Comparison of ENCODE assay signal across 10 mouse cellular contexts in the genomic region with DNA sequence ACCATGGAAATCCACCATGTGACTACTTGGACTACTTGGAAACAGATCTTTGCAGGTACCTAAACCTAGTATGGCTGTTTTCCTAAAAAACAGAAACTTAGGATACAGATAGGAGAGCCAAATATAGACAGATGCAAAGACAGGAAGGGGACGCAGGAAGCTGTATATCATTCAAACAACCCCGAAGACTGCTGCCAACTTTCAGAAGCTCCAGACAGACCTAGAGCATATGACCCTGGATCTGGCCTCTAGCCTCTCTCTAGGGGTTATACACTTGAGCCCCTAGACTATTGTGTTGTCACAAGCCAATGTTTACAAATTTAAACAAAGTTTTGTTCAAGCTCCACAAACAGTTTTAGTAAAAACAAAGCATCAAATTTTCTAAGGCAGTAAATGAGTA.
DNase-seq lines count a peak whose midpoint lies in the region; ATAC-seq and TF ChIP-seq lines count a peak whose summit lies in the region.
"Had no signal": no experiment of that assay in that cellular context is flagged by ENCODE, and none has a peak within 500 bp of the region (broad histone marks: within the 10 kb centered on the region; RNA-seq: fewer than 3 reads in every experiment).

No protein-coding gene starts in this region.

- no peaks in the 10 kb centered on the region for H3K27me3 ChIP-seq in heart, embryonic 12.5 days (replicated peaks)
- no peaks in the 10 kb centered on the region for H3K27me3 ChIP-seq in lung, postnatal 0 days (replicated peaks; ENCODE audit: insufficient read depth, low read length)
- no peaks in the 10 kb centered on the region for H3K27me3 ChIP-seq in intestine, postnatal 0 days (replicated peaks; ENCODE audit: control insufficient read depth, insufficient read depth, low read length)
- no peaks in the 10 kb centered on the region for H3K27me3 ChIP-seq in liver, embryonic 15.5 days
- no peaks in the 10 kb centered on the region for H3K27me3 ChIP-seq in hindbrain, embryonic 16.5 days (replicated peaks; ENCODE audit: control insufficient read depth, insufficient read depth, low read length)

- DNase-seq in heart, adult 8-10 months (ENCODE audit: low spot score), result no peak
- no peak for DNase-seq in lung, postnatal 0 days (ENCODE audit: low spot score)
- DNase-seq in lung, postnatal 36 days, result no peak
- no peak for DNase-seq in frontal cortex, postnatal 36 days (ENCODE audit: low spot score in 2 of 2)
- DNase-seq: adrenal gland, postnatal 36 days; heart, adult 18-20 months had no signal

- no peaks in the 10 kb centered on the region for H3K9me3 ChIP-seq in heart, embryonic 12.5 days (replicated peaks)
- H3K9me3 ChIP-seq in lung, postnatal 0 days (ENCODE audit: low read length), result no peaks in the 10 kb centered on the region
- no peaks in the 10 kb centered on the region for H3K9me3 ChIP-seq in intestine, postnatal 0 days (ENCODE audit: control insufficient read depth)
- no peaks in the 10 kb centered on the region for H3K9me3 ChIP-seq in liver, embryonic 15.5 days (replicated peaks)
- H3K9me3 ChIP-seq in hindbrain, embryonic 16.5 days (ENCODE audit: control insufficient read depth, low read length), result no peaks in the 10 kb centered on the region

- ATAC-seq in heart, embryonic 12.5 days (ENCODE audit: insufficient number of reproducible peaks, low FRiP score), result no peak
- ATAC-seq in lung, postnatal 0 days, result peak; percentile 40; the same call in 1 of the 2 replicates
- no peak for ATAC-seq in intestine, postnatal 0 days
- ATAC-seq in liver, embryonic 15.5 days (ENCODE audit: insufficient read depth), result 0 out of 2 replicates have a peak, but pooled peaks have one; percentile 22
- no peak for ATAC-seq in hindbrain, embryonic 16.5 days

- H3K27ac ChIP-seq in heart, embryonic 12.5 days (ENCODE audit: poor library complexity, severe bottlenecking), result 0 out of 2 replicates have a peak overlapping the region, but pooled peaks have one; percentile 5
- H3K27ac ChIP-seq in lung, postnatal 0 days (ENCODE audit: low read length), result 0 out of 2 replicates have a peak overlapping the region, but pooled peaks have one; percentile 11
- peak overlapping the region; percentile 29; the same call in 1 of the 2 replicates for H3K27ac ChIP-seq in intestine, postnatal 0 days (ENCODE audit: low read depth, low read length)
- peak overlapping the region; percentile 51 for H3K27ac ChIP-seq in liver, embryonic 15.5 days (replicated peaks)
- H3K27ac ChIP-seq in hindbrain, embryonic 16.5 days (ENCODE audit: low read depth, low read length), result no peak overlapping the region

- no peaks in the 10 kb centered on the region for H3K36me3 ChIP-seq in heart, embryonic 12.5 days
- H3K36me3 ChIP-seq in lung, postnatal 0 days (ENCODE audit: insufficient read depth, low read length), result 0 out of 2 replicates have a peak, but pooled peaks cover 3% of the 10 kb centered on the region
- 0 out of 2 replicates have a peak, but pooled peaks cover 7% of the 10 kb centered on the region for H3K36me3 ChIP-seq in intestine, postnatal 0 days (ENCODE audit: control insufficient read depth, insufficient read depth)
- H3K36me3 ChIP-seq in liver, embryonic 15.5 days (replicated peaks), result no peaks in the 10 kb centered on the region
- H3K36me3 ChIP-seq in hindbrain, embryonic 16.5 days (ENCODE audit: control insufficient read depth, insufficient read depth, low read length), result no peaks in the 10 kb centered on the region

- H3K9ac ChIP-seq in heart, embryonic 12.5 days, result no peak overlapping the region
- H3K9ac ChIP-seq in lung, postnatal 0 days (replicated peaks; ENCODE audit: low read depth), result no peak overlapping the region
- no peak overlapping the region for H3K9ac ChIP-seq in intestine, postnatal 0 days (ENCODE audit: low read depth, low read length)
- peak overlapping the region; percentile 7; the same call in 1 of the 2 replicates for H3K9ac ChIP-seq in liver, embryonic 15.5 days
- no peak overlapping the region for H3K9ac ChIP-seq in hindbrain, embryonic 16.5 days (ENCODE audit: low read depth, low read length)

- no peak overlapping the region for H3K4me2 ChIP-seq in heart, embryonic 12.5 days
- H3K4me2 ChIP-seq in lung, postnatal 0 days (replicated peaks; ENCODE audit: low read depth, low read length), result no peak overlapping the region
- no peak overlapping the region for H3K4me2 ChIP-seq in intestine, postnatal 0 days (replicated peaks; ENCODE audit: low read depth)
- H3K4me2 ChIP-seq in liver, embryonic 15.5 days, result peak overlapping the region; percentile 32; the same call in 1 of the 2 replicates
- H3K4me2 ChIP-seq in hindbrain, embryonic 16.5 days (ENCODE audit: low read length), result no peak overlapping the region

- H3K4me1 ChIP-seq in heart, embryonic 12.5 days (replicated peaks), result peaks cover 52% of the 10 kb centered on the region
- H3K4me1 ChIP-seq in lung, postnatal 0 days (ENCODE audit: insufficient read depth, low read depth, low read length), result peaks cover 20% of the 10 kb centered on the region; the same call in 1 of the 2 replicates
- H3K4me1 ChIP-seq in intestine, postnatal 0 days (replicated peaks; ENCODE audit: control insufficient read depth, insufficient read depth, low read length), result peaks cover 24% of the 10 kb centered on the region
- H3K4me1 ChIP-seq in liver, embryonic 15.5 days (replicated peaks), result peaks cover 76% of the 10 kb centered on the region
- peaks cover 3% of the 10 kb centered on the region; the same call in 1 of the 2 replicates for H3K4me1 ChIP-seq in hindbrain, embryonic 16.5 days (ENCODE audit: control insufficient read depth, insufficient read depth, low read depth, low read length)

- H3K4me3 ChIP-seq in heart, embryonic 12.5 days, result no peak overlapping the region
- H3K4me3 ChIP-seq in lung, postnatal 0 days (ENCODE audit: low read depth, low read length), result no peak overlapping the region
- H3K4me3 ChIP-seq in intestine, postnatal 0 days (ENCODE audit: low read depth, low read length), result no peak overlapping the region
- no peak overlapping the region for H3K4me3 ChIP-seq in liver, embryonic 15.5 days (replicated peaks)
- no peak overlapping the region for H3K4me3 ChIP-seq in hindbrain, embryonic 16.5 days (ENCODE audit: low read length)

- no peak for TF ChIP-seq EP300 in lung, postnatal 0 days (IDR thresholded peaks at IDR 0.05)

- TF ChIP-seq CTCF in lung, postnatal 0 days (IDR thresholded peaks at IDR 0.05), result no peak
- TF ChIP-seq CTCF in intestine, postnatal 0 days (IDR thresholded peaks at IDR 0.05; ENCODE audit: low read depth), result no peak

- WGBS in heart, embryonic 12.5 days, result 9% methylated on average over 2 of the region's 2 CpGs
- WGBS in lung, postnatal 0 days, result 24% methylated on average over 2 of the region's 2 CpGs
- WGBS in intestine, postnatal 0 days, result 16% methylated on average over 2 of the region's 2 CpGs
- WGBS in liver, embryonic 15.5 days (ENCODE audit: insufficient replicate concordance), result 6% methylated on average over 2 of the region's 2 CpGs
- WGBS in hindbrain, embryonic 16.5 days, result 73% methylated on average over 2 of the region's 2 CpGs

Comparison
In these comparisons a context has a peak if more than half of its experiments do, and no peak if none do; other contexts are left out.
1. ATAC-seq: peak in lung, postnatal 0 days (single experiment) and liver, embryonic 15.5 days (single experiment); none in heart, embryonic 12.5 days (single experiment), intestine, postnatal 0 days (single experiment) and hindbrain, embryonic 16.5 days (single experiment).